Mouse (Mus musculus) cerebellum, adult 2 months (tissue): ENCODE measurements around the gene Nr4a2. TPM values are rescaled to one million over a fixed set of nuclear protein-coding genes. Genes with fewer than 3 reads are reported as not detected.

Source experiments
- DNase-seq, 2 experiments: peaks; one replicate each; pipeline ENCODE4 v3.0.0; 2021
- H3K27ac ChIP-seq: fragments of 200-500 bp; 2 replicates; pipeline ENCODE4 v1.5.1; 2012; ENCODE audit warnings: low read length, control low read depth, inconsistent platforms; ENCODE audit not compliant: insufficient read depth
- H3K27me3 ChIP-seq: fragments of 200-500 bp; 2 replicates; pipeline ENCODE4 v1.6.1; 2012; ENCODE audit warnings: inconsistent platforms, mild to moderate bottlenecking, low read length, moderate library complexity; ENCODE audit not compliant: control insufficient read depth, insufficient read depth
- H3K4me1 ChIP-seq: fragments of 200-500 bp; 2 replicates; pipeline ENCODE4 v1.6.1; 2011; ENCODE audit warnings: low read length; ENCODE audit not compliant: control insufficient read depth, insufficient read depth
- H3K4me3 ChIP-seq: fragments of 200-500 bp; replicated peaks from 2 replicates; pipeline ENCODE3; 2011; ENCODE audit warnings: mild to moderate bottlenecking, low read depth, low read length, control low read depth; ENCODE audit not compliant: insufficient read depth
- CTCF ChIP-seq: fragments of 200-500 bp; IDR thresholded peaks from 2 replicates; pipeline ENCODE4 v1.5.1; 2011; ENCODE audit warnings: low read depth, mild to moderate bottlenecking, control low read depth, low read length, moderate library complexity, borderline replicate concordance; ENCODE audit not compliant: insufficient read depth
- POLR2A ChIP-seq: fragments of 200-500 bp; IDR thresholded peaks from 2 replicates; pipeline ENCODE4 v1.6.1; 2011; ENCODE audit warnings: low read length, control low read depth, borderline replicate concordance; ENCODE audit not compliant: insufficient read depth
- WGBS: fragments of 180-500 bp; shearing (Covaris S2); methylation state at CpG from one replicate; pipeline ENCODE4 v1.1.7; 2018; 5-methylcytosine and 5-hydroxymethylcytosine counted together
- polyA plus RNA-seq: library from polyadenylated mRNA; depleted of rRNA; stranded (reverse); fragments of >200 nt; gene quantifications from 2 replicates; pipeline ENCODE4 v1.2.3, GENCODE M21; 2012

The Nr4a2 gene
- polyA plus RNA-seq, 1 experiment = 4.8 TPM

- Histone ChIP-seq H3K27ac (peak overlapping the region; percentile 80), H3K27me3 (no peaks in the 10 kb centered on the region), H3K4me3 (peak overlapping the region; percentile 67), H3K4me1 (no peaks in the 10 kb centered on the region)
- DNase-seq = peak in 1 of 2 experiments; percentile 51
- TF ChIP-seq CTCF (no peak), POLR2A (no peak)
- WGBS = under 1% methylated on average over 25 of the region's 25 CpGs
Observed at GRCm38 (mm10) chr2:57115181-57115863, 8.5 kb downstream of the Nr4a2 start.

GRCm38 (mm10) chr2:57114211-57115151 lies 9.3 kb downstream of the Nr4a2 start:
- no peaks in the 10 kb centered on the region for H3K4me1 ChIP-seq
- peak; percentile 93 to 95 for DNase-seq
- 1% methylated on average over 88 of the region's 88 CpGs for WGBS
- TF ChIP-seq CTCF = no peak
- peak; percentile 74 for TF ChIP-seq POLR2A
- H3K4me3 ChIP-seq = peak overlapping the region; percentile 67
- H3K27ac ChIP-seq = peak overlapping the region; percentile 80
- no peaks in the 10 kb centered on the region for H3K27me3 ChIP-seq

- Histone ChIP-seq H3K4me3 (peak overlapping the region; percentile 67), H3K4me1 (no peaks in the 10 kb centered on the region), H3K27ac (no peak overlapping the region), H3K27me3 (no peaks in the 10 kb centered on the region)
- TF ChIP-seq CTCF = no peak
- TF ChIP-seq POLR2A = no peak
- WGBS = 75% methylated on average over 5 of the region's 5 CpGs
- no peak for DNase-seq
Observed at GRCm38 (mm10) chr2:57113431-57113830, 10.4 kb downstream of the Nr4a2 start.

GRCm38 (mm10) chr2:57112949-57113348 lies 10.9 kb downstream of the Nr4a2 start:
- no peaks in the 10 kb centered on the region for H3K4me1 ChIP-seq
- H3K27ac ChIP-seq = no peak overlapping the region
- no peak overlapping the region for H3K4me3 ChIP-seq
- TF ChIP-seq POLR2A (no peak), CTCF (no peak)
- 90% methylated on average over 6 of the region's 6 CpGs for WGBS
- no peak for DNase-seq
- no peaks in the 10 kb centered on the region for H3K27me3 ChIP-seq

- H3K4me1 ChIP-seq = no peaks in the 10 kb centered on the region
- H3K4me3 ChIP-seq = no peak overlapping the region
- no peak overlapping the region for H3K27ac ChIP-seq
- DNase-seq = no peak
- TF ChIP-seq CTCF (no peak), POLR2A (no peak)
- WGBS = 56% methylated on average over 38 of the region's 38 CpGs
- no peaks in the 10 kb centered on the region for H3K27me3 ChIP-seq
Observed at GRCm38 (mm10) chr2:57111791-57112538, 11.8 kb downstream of the Nr4a2 start.

GRCm38 (mm10) chr2:57111011-57111790 lies 12.6 kb downstream of the Nr4a2 start:
- no peak overlapping the region for H3K27ac ChIP-seq
- WGBS = 66% methylated on average over 39 of the region's 39 CpGs
- no peak overlapping the region for H3K4me3 ChIP-seq
- H3K4me1 ChIP-seq = no peaks in the 10 kb centered on the region
- TF ChIP-seq POLR2A (no peak), CTCF (no peak)
- H3K27me3 ChIP-seq = no peaks in the 10 kb centered on the region
- no peak for DNase-seq

- WGBS = 84% methylated on average over 16 of the region's 16 CpGs
- no peaks in the 10 kb centered on the region for H3K27me3 ChIP-seq
Observed at GRCm38 (mm10) chr2:57110401-57110800, 13.4 kb downstream of the Nr4a2 start.

More at GRCm38 (mm10) chr2:57110401-57110800, 13.4 kb downstream of the Nr4a2 start:
- Histone ChIP-seq H3K27ac (no peak overlapping the region), H3K4me3 (no peak overlapping the region), H3K4me1 (no peaks in the 10 kb centered on the region)
- TF ChIP-seq POLR2A (no peak), CTCF (no peak)
- no peak for DNase-seq
